Mouse (Mus musculus): ENCODE measurements around the gene Gm20458.

DNA sequence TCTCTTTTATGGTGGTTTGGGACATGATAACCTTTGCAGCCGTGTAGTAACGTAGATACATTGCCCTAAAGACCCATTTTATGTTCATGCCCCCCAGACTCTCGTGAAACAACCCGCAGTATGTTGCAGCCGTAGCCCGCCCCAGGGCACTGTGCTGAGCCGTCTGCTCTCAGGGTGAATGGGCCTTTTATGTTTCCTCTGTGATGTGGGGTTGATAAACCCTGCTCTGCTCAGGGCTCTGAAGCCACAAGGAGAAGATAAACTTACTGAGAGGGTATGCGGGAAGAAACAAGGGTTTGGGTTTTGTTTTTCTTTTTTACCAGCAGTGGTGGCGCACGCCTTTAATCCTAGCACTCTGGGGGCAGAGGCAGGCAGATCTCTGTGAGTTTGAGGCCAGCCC is 73.5 kb downstream of the Gm20458 start:
- TF ChIP-seq GATA1 (IDR thresholded peaks at IDR 0.05; ENCODE audit: borderline replicate concordance, low read length) = no peak
- TF ChIP-seq FLI1 (IDR thresholded peaks at IDR 0.05; ENCODE audit: low read length) = no peak

Data from megakaryocyte, embryonic 14.5 days (primary cell).